Mouse (Mus musculus) embryonic fibroblast, embryonic 13.5 days (primary cell): ENCODE results near the gene Map3k19.

Experiments used
- CTCF ChIP-seq: IDR thresholded peaks from 2 replicates; pipeline ENCODE4 v1.5.1; 2011; ENCODE audit warnings: mild to moderate bottlenecking, control low read depth, low read length, moderate library complexity, borderline replicate concordance; ENCODE audit not compliant: insufficient read depth
- POLR2A ChIP-seq: IDR thresholded peaks from 2 replicates; pipeline ENCODE4 v1.6.1; 2011; ENCODE audit warnings: low read depth, mild to moderate bottlenecking, control low read depth, low read length, moderate library complexity

- TF ChIP-seq CTCF (no peak), POLR2A (no peak)
Observed at GRCm38 (mm10) chr1:127793459-127793858, 61.4 kb downstream of the Map3k19 start.
